Mouse (Mus musculus): ENCODE measurements around the gene Mtx3.

GRCm38 (mm10) chr13:92817357-92817756, 27.2 kb upstream of the Mtx3 start:
- no peak for TF ChIP-seq CTCF (IDR thresholded peaks at IDR 0.05; ENCODE audit: low read depth)
- no peak for TF ChIP-seq EP300 (optimal IDR thresholded peaks at IDR 0.05)

All from stomach, postnatal 0 days (tissue).